Mouse (Mus musculus): ENCODE results near the gene Ergic2. TPM values are rescaled to one million over a fixed set of nuclear protein-coding genes. Genes with fewer than 3 reads are reported as not detected.

Gene Ergic2
- polyA plus RNA-seq, 1 experiment from 2014 or later: 123 TPM

GRCm38 (mm10) chr6:148141874-148142273 is 70.3 kb downstream of the Ergic2 start:
- peak; percentile 30 for TF ChIP-seq CTCF (IDR thresholded peaks at IDR 0.05)
- no peak for ATAC-seq
- peaks cover 9% of the 10 kb centered on the region for H3K27me3 ChIP-seq
- in situ Hi-C loops (cut with MboI; ENCODE audit: low pct_unique_long_range_greater_than_20kb): loop anchor here (25.0 kb wide), 1 partner anchor 1130 kb away; no protein-coding TSS in a partner anchor
- CTCF ChIA-PET: interaction anchor here (1.0 kb wide), 1 partner anchor 30 kb away, joined by 3 read pairs; no protein-coding TSS in a partner anchor
- no peak for DNase-seq (ENCODE audit: low read depth, low spot score)
- POLR2A ChIA-PET: interaction anchor here (0.7 kb wide), 1 partner anchor 738 kb away, joined by 4 read pairs; no protein-coding TSS in a partner anchor

DNA sequence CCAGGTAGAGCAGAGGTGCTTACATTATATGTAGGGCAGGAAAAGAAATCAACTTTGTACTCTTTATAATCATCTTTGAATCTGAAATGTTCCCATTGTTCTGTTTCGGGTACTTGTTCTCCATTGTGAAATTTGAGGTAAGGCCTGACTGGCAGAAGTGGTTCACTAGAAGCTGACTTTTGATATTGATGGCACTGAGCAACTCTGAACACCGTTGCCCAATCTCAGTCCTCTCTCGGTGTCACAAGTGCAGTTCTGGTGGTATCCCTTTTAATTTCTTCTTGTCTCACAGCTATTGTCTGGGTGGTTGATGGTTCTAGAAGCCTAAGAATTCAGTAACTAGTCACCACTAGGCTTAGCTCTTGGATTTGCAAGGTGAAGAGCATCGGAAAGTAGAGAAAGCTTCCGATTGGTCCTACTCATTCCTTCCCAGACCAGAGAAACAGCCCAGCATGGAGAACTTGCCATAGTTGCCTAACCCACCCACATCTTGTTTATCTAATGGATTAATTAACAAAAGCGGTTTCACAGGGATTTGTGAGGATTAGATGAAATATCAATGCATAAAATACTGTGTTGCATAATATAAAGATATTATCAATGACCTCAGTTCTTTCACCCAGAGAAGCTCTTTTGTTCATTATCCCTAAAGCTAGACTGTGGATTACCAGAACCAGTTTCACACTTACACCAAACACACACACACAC is 72.7 kb downstream of the Ergic2 start:
- ATAC-seq (no peak), DNase-seq (ENCODE audit: low read depth, low spot score) (no peak)
- ChIA-PET POLR2A (interaction anchor here (0.6 kb wide), 1 partner anchor 16 kb away, joined by 3 read pairs; no protein-coding TSS in a partner anchor), CTCF (no interaction called here)
- no peak for TF ChIP-seq CTCF (IDR thresholded peaks at IDR 0.05)
- H3K27me3 ChIP-seq: peaks cover 9% of the 10 kb centered on the region
- in situ Hi-C loops (cut with MboI; ENCODE audit: low pct_unique_long_range_greater_than_20kb): loop anchor here (10.0 to 25.0 kb wide), 2 partner anchors 135 to 1127 kb away; no protein-coding TSS in a partner anchor

GRCm38 (mm10) chr6:148135769-148136382 is 76.3 kb downstream of the Ergic2 start:
- CTCF ChIA-PET: interaction anchor here (1.0 to 2.2 kb wide), 2 partner anchors 9 to 16 kb away, joined by 3 to 8 read pairs; no protein-coding TSS in a partner anchor
- POLR2A ChIA-PET: no interaction called here
- H3K27me3 ChIP-seq: peaks cover 14% of the 10 kb centered on the region
- DNase-seq (ENCODE audit: low read depth, low spot score): peak; percentile 22
- peak; percentile 71 for ATAC-seq
- TF ChIP-seq CTCF (IDR thresholded peaks at IDR 0.05): peak; percentile 95
- in situ Hi-C loops (cut with MboI; ENCODE audit: low pct_unique_long_range_greater_than_20kb): loop anchor here (10.0 to 25.0 kb wide), 2 partner anchors 131 to 1124 kb away; no protein-coding TSS in a partner anchor

DNA sequence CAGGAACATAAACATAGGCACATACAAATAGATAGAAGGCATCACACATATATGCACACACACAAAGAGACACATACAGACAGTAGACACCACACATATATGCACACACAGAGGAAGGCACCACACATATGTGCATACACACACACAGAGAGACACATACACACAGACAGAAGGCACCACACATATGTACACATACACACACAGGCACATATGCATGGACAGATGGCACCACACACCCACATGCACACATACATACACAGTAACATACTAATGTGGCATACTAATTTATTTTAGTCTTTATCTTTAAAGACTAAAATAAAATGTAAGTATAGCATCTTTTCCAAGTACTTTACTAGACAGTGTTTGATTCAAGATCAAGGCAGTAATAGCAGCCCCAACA is 78.6 kb downstream of the Ergic2 start:
- DNase-seq (ENCODE audit: low read depth, low spot score) (no peak), ATAC-seq (no peak)
- peaks cover 5% of the 10 kb centered on the region for H3K27me3 ChIP-seq
- POLR2A ChIA-PET: no interaction called here
- TF ChIP-seq CTCF (IDR thresholded peaks at IDR 0.05): no peak
- in situ Hi-C loops (cut with MboI; ENCODE audit: low pct_unique_long_range_greater_than_20kb): loop anchor here (10.0 to 25.0 kb wide), 2 partner anchors 129 to 1121 kb away; no protein-coding TSS in a partner anchor
- CTCF ChIA-PET: no interaction called here

DNA sequence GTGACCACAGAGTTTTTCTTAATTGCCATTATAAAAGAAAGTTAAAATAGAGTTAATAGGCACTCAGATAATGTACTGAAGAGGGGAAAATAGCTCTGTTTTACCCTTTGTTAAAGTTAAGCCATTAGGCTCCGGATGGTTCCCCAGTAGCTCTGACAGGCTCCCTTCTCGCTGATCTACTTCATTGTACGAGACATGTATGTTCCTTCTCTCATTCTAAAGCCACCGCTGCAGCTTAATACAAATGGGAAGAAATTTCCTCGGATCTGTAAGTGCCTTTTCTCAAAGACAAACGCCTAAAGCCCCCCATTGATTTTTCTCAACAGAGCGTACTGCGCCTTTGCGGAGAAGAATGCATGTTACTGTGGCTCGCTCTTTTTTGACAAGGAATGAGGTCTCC is 79.9 kb downstream of the Ergic2 start:
- ATAC-seq (no peak), DNase-seq (ENCODE audit: low read depth, low spot score) (no peak)
- in situ Hi-C loops (cut with MboI; ENCODE audit: low pct_unique_long_range_greater_than_20kb): loop anchor here (10.0 to 25.0 kb wide), 2 partner anchors 128 to 1120 kb away; no protein-coding TSS in a partner anchor
- ChIA-PET POLR2A (no interaction called here), CTCF (interaction anchor here (1.5 kb wide), 1 partner anchor 15 kb away, joined by 4 read pairs; no protein-coding TSS in a partner anchor)
- peaks cover 5% of the 10 kb centered on the region for H3K27me3 ChIP-seq
- no peak for TF ChIP-seq CTCF (IDR thresholded peaks at IDR 0.05)

Other genes with a start within 250 kb of the Ergic2 start
- 1.2 TPM for gene Far2, start 165.1 kb downstream of the Ergic2 start, polyA plus RNA-seq (2021)
- gene Tmtc1, start 232.0 kb upstream of the Ergic2 start, polyA plus RNA-seq (2021): 1.0 TPM

All from Patski (cell line).